Comparison of ENCODE assay signal across 8 mouse cellular contexts in the genomic region with DNA sequence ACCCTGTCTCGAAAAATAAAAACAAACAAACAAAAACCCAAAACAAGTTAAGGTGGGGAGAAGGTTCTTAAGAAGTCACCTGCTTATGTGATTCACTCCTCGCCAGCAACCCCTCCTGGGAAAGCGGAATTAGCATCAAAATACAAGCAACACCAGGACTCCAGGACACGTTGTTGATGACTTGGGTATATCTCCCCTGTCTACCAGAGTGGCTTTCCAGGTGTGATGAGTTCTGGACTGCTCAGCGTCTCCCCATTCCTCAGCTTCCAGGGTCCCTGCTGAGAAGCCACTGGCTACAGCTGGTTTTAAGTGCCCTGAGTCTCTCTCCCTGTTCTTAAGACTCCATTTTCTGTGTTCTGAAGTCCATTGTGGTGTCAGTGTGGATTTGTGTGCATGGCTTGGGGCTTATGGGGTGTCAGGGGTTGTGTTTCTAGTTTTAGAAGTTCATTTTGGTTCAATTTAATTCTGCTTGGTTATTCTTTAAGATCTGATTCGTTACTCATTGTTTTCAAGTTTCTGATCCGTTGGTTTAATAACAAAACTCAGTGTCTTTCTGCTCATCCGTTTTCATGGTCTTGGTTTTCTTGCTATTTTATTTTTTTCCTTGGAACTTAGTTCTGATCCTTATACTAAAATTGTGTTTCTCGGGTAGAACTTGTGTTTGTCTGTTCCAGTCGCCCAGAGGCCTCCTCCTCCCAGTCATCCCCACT. TPM values are rescaled to one million over a fixed set of nuclear protein-coding genes. Genes with fewer than 3 reads are reported as not detected.
DNase-seq lines count a peak whose midpoint lies in the region; ATAC-seq lines count a peak whose summit lies in the region.

No protein-coding gene starts in this region.

- 56% methylated on average over 10 of the region's 10 CpGs for WGBS in heart, embryonic 10.5 days
- 69% methylated on average over 10 of the region's 10 CpGs for WGBS in hindbrain, embryonic 16.5 days
- WGBS in midbrain, embryonic 12.5 days, result 70% methylated on average over 10 of the region's 10 CpGs

- peak overlapping the region; percentile 51 for H3K4me2 ChIP-seq in hindbrain, embryonic 16.5 days (ENCODE audit: low read length)
- H3K4me2 ChIP-seq in midbrain, embryonic 12.5 days (replicated peaks), result peak overlapping the region; percentile 41

- no peaks in the 10 kb centered on the region for H3K36me3 ChIP-seq in heart, embryonic 10.5 days
- H3K36me3 ChIP-seq in hindbrain, embryonic 16.5 days (ENCODE audit: control insufficient read depth, insufficient read depth, low read length), result no peaks in the 10 kb centered on the region
- no peaks in the 10 kb centered on the region for H3K36me3 ChIP-seq in midbrain, embryonic 12.5 days

- DNase-seq in heart, embryonic 10.5 days (ENCODE audit: low spot score), result peak; percentile 33
- no peak for DNase-seq in heart, postnatal 4 days
- DNase-seq in ZHBTc4 (ENCODE audit: low read depth, low spot score), result peak; percentile 81
- DNase-seq in spleen, postnatal 36 days (ENCODE audit: low spot score in 2 of 2), result no peak
- no peak for DNase-seq in frontal cortex, adult 2 months (ENCODE audit: extremely low spot score in 1 of 2, low spot score in 1 of 2)
- no peak for DNase-seq in urinary bladder, postnatal 10 days (ENCODE audit: low spot score)

- peak overlapping the region; percentile 75 for H3K27ac ChIP-seq in heart, embryonic 10.5 days
- peak overlapping the region; percentile 3; the same call in 1 of the 2 replicates for H3K27ac ChIP-seq in hindbrain, embryonic 16.5 days (ENCODE audit: low read depth, low read length)
- H3K27ac ChIP-seq in midbrain, embryonic 12.5 days (replicated peaks), result no peak overlapping the region

- peak overlapping the region; percentile 39 for H3K4me3 ChIP-seq in heart, embryonic 10.5 days
- H3K4me3 ChIP-seq in hindbrain, embryonic 16.5 days (ENCODE audit: low read length), result peak overlapping the region; percentile 20
- H3K4me3 ChIP-seq in midbrain, embryonic 12.5 days, result no peak overlapping the region

- no peaks in the 10 kb centered on the region for H3K9me3 ChIP-seq in heart, embryonic 10.5 days
- H3K9me3 ChIP-seq in hindbrain, embryonic 16.5 days (ENCODE audit: control insufficient read depth, low read length), result no peaks in the 10 kb centered on the region
- no peaks in the 10 kb centered on the region for H3K9me3 ChIP-seq in midbrain, embryonic 12.5 days

- peak overlapping the region; percentile 50 for H3K9ac ChIP-seq in hindbrain, embryonic 16.5 days (ENCODE audit: low read depth, low read length)
- no peak overlapping the region; the same call in 1 of the 2 replicates for H3K9ac ChIP-seq in midbrain, embryonic 12.5 days (replicated peaks)

- H3K4me1 ChIP-seq in heart, embryonic 10.5 days, result peaks cover 33% of the 10 kb centered on the region
- H3K4me1 ChIP-seq in hindbrain, embryonic 16.5 days (ENCODE audit: control insufficient read depth, insufficient read depth, low read depth, low read length), result peaks cover 6% of the 10 kb centered on the region; the same call in 1 of the 2 replicates
- peaks cover 20% of the 10 kb centered on the region for H3K4me1 ChIP-seq in midbrain, embryonic 12.5 days

- ATAC-seq in hindbrain, embryonic 16.5 days, result no peak
- no peak for ATAC-seq in midbrain, embryonic 12.5 days (ENCODE audit: low FRiP score, low read depth)

- H3K27me3 ChIP-seq in heart, embryonic 10.5 days (ENCODE audit: insufficient read depth, poor library complexity, severe bottlenecking), result no peaks in the 10 kb centered on the region
- no peaks in the 10 kb centered on the region for H3K27me3 ChIP-seq in hindbrain, embryonic 16.5 days (replicated peaks; ENCODE audit: control insufficient read depth, insufficient read depth, low read length)
- no peaks in the 10 kb centered on the region for H3K27me3 ChIP-seq in midbrain, embryonic 12.5 days

RNA-seq across cellular contexts. Expression of a gene that starts 7.7 kb away (rescaled TPM):
- polyA plus RNA-seq in heart, embryonic 10.5 days (2016; fragmentation: Nextera tagmentation; extraction: Ambion mirVana), result 22.6 and 26.5 TPM in 2 replicates
- 10 to 100 TPM; 38.0 to 39.0 TPM for total RNA-seq in heart, postnatal 4 days (2021)
- polyA plus RNA-seq in hindbrain, embryonic 16.5 days (2015; fragmentation: Nextera tagmentation; extraction: Ambion mirVana), result 6.1 and 7.6 TPM in 2 replicates
- 15.5 and 16.3 TPM in 2 replicates for polyA plus RNA-seq in midbrain, embryonic 12.5 days (2016; fragmentation: Nextera tagmentation; extraction: Ambion mirVana)
- 12.3 and 12.7 TPM in 2 replicates for polyA plus RNA-seq in frontal cortex, adult 2 months (2012; rRNA removed)

Comparison
In these comparisons a context has a peak if more than half of its experiments do, and no peak if none do; other contexts are left out.
1. DNase-seq: peak in heart, embryonic 10.5 days (single experiment) and ZHBTc4 (single experiment); none in heart, postnatal 4 days (single experiment), spleen, postnatal 36 days (0 of 2), frontal cortex, adult 2 months (0 of 2) and urinary bladder, postnatal 10 days (single experiment).